Mouse (Mus musculus) WW6 (cell line): ENCODE data around the gene A930017K11Rik.

Experiments used
- DNase-seq: peaks from one replicate; pipeline ENCODE4 v3.0.0-alpha.2; 2013; ENCODE audit warnings: low read depth, low spot score

A930017K11Rik gene

DNA sequence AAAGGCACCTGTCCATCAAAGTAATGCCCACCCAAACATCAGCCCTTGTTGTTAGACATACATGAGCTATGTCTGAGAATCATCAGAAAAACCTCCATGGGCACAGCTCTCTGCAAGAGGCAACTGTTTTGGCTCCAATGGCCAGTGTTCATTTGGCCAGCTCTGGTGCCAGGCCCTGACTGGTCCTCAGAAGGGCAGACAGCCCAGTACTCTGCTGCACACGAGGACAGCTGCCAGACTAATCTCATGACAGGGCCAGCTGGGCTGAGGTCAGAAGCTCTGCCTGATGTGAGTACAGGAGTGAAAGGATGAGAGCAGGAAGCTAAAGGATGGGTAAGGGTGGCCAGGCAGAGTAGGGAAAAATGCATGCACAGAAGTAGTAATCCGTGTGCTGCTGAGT is 27.0 kb downstream of the A930017K11Rik start:
- DNase-seq: no peak

DNA sequence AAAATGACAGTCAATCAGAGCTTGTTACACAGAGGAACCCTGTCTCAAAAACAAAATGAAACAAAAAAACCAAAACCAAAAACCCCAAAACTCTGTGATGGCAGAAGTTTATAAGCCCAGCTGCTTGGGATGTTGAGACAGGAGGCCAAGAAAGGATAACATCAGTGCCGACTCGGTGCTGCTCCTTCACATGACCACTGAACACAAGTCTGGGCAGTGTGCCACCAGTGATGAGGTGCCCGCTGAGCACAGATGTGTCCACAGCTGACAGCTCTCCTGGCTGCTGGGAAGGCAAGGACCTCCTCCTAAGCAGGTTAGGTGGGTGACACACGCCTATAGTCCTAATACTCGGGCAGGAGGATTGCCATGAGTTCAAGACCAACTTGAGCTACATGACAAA is 30.2 kb downstream of the A930017K11Rik start:
- DNase-seq: no peak

DNA sequence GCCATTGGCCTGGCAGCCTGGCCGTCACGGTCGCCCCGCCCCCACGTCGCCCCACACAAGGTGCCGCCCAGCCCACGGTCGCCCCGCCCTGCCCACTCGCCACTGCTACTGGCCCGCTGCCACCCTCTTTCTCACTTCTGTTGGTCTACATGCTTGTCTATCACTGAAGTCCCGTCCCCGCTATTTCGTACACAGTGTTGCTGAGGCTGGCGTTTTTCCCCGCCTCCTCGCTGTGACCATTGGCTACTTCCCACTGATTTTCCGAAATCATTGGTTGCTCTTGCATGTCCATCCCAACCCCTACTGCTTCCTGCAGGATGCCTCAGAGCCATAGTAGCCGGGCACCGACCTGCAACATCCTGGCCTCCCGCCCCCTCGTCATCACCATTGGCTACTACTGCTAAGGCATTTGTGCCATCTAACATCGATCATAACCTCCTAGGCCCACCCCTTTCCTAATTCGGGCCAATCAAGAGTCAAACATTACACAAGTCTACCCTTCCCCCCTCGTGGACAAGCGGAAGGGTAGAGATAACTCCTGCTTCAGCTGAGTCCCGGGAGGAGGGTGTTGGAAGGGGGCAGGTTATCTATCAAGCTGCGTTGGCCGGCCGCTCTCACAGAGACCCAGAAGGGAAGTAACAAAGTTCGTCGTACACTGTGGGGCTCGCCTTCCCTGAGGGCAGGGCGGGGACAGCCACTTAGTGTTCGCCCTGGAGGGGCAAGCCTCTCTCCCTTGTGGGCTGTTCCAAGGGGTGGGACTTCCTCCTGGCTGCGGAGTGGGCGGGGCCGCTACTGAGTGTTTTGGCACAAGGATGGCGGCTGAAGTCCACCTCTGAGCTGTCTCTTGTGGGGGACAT is 32.4 kb downstream of the A930017K11Rik start:
- peak; percentile 99 for DNase-seq

DNA sequence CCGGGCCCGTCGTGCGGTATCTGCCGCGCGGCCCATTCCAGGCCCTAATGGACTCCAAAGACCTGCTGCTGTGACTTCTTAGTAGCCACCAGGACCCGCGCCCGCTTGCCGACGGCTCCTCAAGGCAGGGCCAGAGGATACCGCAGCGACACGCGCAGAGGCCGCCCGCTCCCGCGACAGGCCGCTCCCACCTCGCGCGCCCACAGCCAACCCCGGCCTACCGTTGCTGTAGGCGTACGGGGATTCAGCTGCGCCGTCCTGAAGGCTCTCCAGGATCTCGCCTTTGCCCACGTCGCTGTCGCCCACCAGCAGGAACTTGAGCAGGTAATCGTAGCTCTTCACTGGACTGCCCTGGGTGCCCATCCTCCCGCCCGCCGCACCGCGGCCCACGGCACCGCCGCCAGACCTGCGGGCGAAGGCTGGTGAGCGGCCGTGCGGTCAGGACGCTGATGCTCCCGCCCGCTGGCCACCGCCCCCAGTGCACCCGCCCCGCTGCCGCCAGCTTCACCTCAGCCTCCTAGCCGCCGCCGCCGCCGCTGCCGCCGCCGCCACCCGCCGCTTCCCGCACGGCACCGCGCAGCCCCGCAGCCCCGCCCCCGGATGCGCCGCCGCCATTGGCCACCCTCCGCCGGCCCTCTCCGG is 33.1 kb downstream of the A930017K11Rik start, which contains the start of gene Rab40c:
Gene Rab40c, minus strand, starts transcription at position 584 of the 642 bp plus-strand sequence.
- no peak for DNase-seq

DNA sequence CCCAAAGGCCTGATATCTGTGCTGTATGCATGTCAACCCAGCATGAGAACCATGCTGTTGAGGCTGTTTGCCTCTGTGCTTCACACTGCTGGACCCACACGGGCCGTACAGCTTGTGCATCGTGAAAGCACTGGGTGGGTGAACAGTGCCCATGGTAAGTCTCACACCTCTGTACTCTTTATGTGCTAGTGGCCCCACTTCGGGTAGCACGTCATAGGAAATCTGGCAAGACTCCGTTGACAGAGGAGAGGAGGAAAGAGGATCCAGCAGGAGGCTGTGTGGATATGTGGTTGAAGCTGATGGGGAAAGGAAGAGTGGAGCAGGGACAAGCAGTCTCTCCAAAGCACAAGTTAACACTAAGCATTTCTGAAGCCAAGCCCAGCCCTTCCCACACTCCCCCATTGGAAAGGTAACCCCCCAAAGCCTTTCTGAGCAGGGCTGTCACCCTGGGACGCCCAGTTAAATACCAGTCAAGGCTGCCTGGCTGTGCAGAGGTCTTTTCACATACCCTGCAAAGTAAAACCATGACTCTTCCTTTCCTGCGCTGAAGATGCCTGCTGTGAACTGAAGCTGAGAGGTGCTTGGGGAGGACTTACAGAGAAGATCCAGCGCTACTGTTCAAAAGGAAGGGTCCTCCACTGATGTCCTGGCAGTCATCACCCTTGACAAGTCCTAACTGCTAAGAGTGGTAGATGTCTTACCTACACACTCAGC is 34.2 kb downstream of the A930017K11Rik start:
- no peak for DNase-seq

- no peak for DNase-seq
Observed at GRCm38 (mm10) chr17:25916931-25917647, 35.3 kb downstream of the A930017K11Rik start.

- no peak for DNase-seq
Observed at GRCm38 (mm10) chr17:25914295-25914694, 38.1 kb downstream of the A930017K11Rik start.

DNA sequence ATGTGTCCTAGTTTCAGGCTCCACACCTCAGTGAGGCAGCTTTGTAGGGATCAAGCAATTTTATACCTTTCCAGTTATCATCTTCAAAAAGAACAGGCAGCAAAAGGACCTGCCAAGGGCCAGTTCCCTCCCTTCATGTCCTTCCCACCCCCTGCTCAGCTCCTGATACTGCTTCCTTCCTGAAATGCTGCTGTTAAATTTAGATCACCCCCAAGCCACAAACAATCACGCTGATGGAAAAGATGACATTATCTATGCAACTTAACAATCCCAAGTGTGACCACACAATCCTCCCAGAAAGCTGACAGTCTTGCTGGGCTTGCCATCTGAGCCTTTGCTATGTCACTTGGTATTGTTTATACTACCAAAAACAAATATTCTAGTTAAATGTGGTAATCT is 38.5 kb downstream of the A930017K11Rik start:
- DNase-seq: no peak

- no peak for DNase-seq
Observed at GRCm38 (mm10) chr17:25913186-25913876, 39.0 kb downstream of the A930017K11Rik start.

GRCm38 (mm10) chr17:25911816-25912215 is 40.5 kb downstream of the A930017K11Rik start:
- no peak for DNase-seq

DNA sequence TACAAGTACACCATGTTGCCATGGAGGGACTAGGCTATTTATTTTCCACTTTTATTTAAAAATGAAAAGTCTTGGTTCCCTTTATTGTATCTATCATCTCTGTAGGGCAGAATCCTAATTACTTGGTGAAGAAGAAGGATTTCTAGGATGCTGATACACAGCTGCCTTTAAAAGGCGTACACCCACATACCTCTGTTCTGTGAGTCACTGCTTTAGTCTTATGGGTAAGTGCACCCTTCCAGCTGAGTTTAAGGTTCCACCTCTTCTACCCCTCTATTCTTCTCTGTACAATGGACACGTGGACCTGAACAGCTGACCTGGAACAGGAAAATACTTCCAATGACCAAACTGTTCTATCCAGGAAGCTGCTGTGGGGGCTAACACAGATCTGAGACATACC is 44.7 kb downstream of the A930017K11Rik start:
- no peak for DNase-seq

DNA sequence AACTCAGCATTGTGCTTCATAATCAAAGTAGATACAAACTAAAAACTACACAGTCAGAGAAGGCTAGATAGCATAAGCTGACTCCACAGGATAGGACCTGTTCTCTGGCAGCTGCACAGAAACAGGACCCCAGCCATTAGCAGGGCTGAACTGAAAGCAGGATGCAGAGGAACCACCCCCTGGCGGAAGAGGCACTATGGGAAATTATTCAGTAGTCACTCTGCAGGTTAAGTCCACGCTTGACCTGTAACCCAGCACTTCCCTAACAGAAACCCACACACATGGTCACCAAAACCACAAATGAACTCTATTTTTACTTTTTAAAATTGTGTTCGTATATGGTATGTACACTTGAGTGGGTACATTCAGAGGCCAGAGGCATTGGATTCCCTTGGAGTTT is 49.3 kb downstream of the A930017K11Rik start:
- no peak for DNase-seq

- DNase-seq: no peak
Observed at GRCm38 (mm10) chr17:25900193-25900592, 52.2 kb downstream of the A930017K11Rik start.
